Mouse (Mus musculus) limb, embryonic 10.5 days (tissue): ENCODE results near the gene Armc8. TPM values are rescaled to one million over a fixed set of nuclear protein-coding genes. Genes with fewer than 3 reads are reported as not detected.

ENCODE experiments used
- DNase-seq: peaks from one replicate; pipeline ENCODE4 v3.0.0-alpha.2; 2017; ENCODE audit warnings: low spot score
- H3K27ac ChIP-seq: fragments of 300-500 bp; sonication (generic); 2 replicates; pipeline ENCODE4 v1.5.1; 2016; ENCODE audit warnings: mild to moderate bottlenecking
- H3K27me3 ChIP-seq: fragments of 300-500 bp; sonication (generic); 2 replicates; pipeline ENCODE4 v1.6.1; 2016; ENCODE audit warnings: low read depth, mild to moderate bottlenecking; ENCODE audit not compliant: poor library complexity, severe bottlenecking
- H3K36me3 ChIP-seq: fragments of 300-500 bp; sonication (generic); 2 replicates; pipeline ENCODE4 v1.6.1; 2016; ENCODE audit warnings: mild to moderate bottlenecking, moderate library complexity
- H3K4me1 ChIP-seq: fragments of 300-500 bp; sonication (generic); 2 replicates; pipeline ENCODE4 v1.6.1; 2016
- H3K4me3 ChIP-seq: fragments of 300-500 bp; sonication (generic); 2 replicates; pipeline ENCODE4 v1.5.1; 2016; ENCODE audit warnings: mild to moderate bottlenecking, moderate library complexity
- H3K9me3 ChIP-seq: fragments of 300-500 bp; sonication (generic); replicated peaks from 2 replicates; pipeline ENCODE4 v1.6.1; 2016; ENCODE audit warnings: mild to moderate bottlenecking
- WGBS: fragments of 180-500 bp; shearing (Covaris S2); methylation state at CpG from one replicate; pipeline ENCODE4 v1.1.7; 2016; 5-methylcytosine and 5-hydroxymethylcytosine counted together
- polyA plus RNA-seq: library from polyadenylated mRNA; unstranded; fragments of >200 nt; fragmentation: Nextera tagmentation; extraction: Ambion mirVana; gene quantifications from 2 replicates; pipeline ENCODE4 v1.2.1, GENCODE M21; 2016

Armc8 gene
- polyA plus RNA-seq, 1 experiment from 2014 or later = 21.7 TPM

DNA sequence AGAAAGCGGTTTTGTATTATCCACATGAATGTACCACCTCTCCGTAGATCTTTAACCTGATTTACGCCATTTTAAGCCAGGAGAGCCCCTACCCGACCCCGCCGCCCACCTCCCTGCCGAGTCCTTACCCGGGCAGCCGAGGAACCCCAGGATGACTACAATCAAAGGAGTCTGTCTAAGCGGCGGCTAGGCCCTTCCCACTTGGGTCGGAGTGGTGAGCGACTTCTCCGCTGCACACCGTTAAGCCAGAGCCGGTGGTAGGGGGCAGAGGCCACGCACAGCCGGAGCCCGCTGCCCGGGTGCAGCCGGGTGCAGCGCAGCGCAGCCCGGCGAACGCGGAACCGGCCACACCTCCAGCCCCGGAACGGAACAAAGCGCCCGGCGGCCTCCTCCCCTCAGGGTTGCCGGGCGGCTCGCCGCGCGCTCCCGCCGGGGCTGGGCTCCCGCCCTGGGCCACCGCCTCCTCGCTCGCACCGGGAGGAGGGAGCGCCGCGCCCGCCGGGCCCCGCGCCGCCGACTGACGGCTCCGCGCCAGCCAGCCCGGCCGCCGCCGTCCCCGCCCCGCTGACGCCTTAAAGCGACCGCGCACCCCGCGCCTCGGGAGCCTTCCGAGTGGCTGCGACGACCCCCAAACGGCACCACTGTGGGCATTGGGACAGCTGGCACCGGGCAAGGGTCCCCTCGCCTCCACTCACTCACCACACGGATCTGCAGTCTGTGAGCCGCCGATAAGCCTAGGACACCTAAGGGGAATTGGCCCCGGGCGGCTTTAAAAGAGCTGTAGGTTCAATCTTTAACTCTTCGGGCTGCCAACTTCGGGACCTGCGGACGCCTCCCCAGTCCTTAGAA, 132.3 kb downstream of the Armc8 start:
- H3K9me3 ChIP-seq = no peaks in the 10 kb centered on the region
- peak overlapping the region; percentile 91 for H3K27ac ChIP-seq
- H3K27me3 ChIP-seq = peaks cover 37% of the 10 kb centered on the region
- no peaks in the 10 kb centered on the region for H3K36me3 ChIP-seq
- WGBS = 3% methylated on average over 86 of the region's 86 CpGs
- peaks cover 34% of the 10 kb centered on the region for H3K4me1 ChIP-seq
- DNase-seq = peak; percentile 80
- peak overlapping the region; percentile 83 for H3K4me3 ChIP-seq

DNA sequence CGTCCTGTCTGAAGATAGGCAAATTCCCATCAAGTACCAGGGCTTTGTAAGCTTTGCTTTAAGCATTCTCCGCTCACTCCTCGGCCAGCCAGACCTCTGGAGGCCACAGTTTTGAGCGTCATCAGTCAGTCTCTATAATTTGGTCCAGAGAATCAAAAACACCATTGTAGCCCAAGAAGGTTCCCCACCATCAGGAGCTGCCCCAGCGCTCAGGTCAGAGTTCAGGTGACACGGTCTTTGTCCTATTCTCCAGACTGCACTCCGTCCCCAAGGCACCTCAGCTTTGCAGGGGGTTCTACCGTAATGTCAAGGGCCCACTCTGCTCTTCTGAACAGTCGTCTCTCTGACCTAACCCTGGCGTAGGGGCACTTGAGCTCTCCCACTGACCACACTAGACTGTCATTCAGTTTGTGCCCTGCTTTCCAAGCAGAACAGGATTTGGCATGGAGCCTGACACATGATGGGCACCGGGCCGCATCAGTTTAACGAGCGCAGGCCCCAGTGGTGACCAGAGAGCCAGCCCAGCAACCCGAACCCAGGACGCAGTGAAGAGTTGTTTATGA, 133.0 kb downstream of the Armc8 start:
- DNase-seq = no peak
- H3K27ac ChIP-seq = peak overlapping the region; percentile 91
- no peaks in the 10 kb centered on the region for H3K9me3 ChIP-seq
- peaks cover 34% of the 10 kb centered on the region for H3K4me1 ChIP-seq
- H3K27me3 ChIP-seq = peaks cover 37% of the 10 kb centered on the region
- peak overlapping the region; percentile 83 for H3K4me3 ChIP-seq
- no peaks in the 10 kb centered on the region for H3K36me3 ChIP-seq
- 17% methylated on average over 16 of the region's 16 CpGs for WGBS

DNA sequence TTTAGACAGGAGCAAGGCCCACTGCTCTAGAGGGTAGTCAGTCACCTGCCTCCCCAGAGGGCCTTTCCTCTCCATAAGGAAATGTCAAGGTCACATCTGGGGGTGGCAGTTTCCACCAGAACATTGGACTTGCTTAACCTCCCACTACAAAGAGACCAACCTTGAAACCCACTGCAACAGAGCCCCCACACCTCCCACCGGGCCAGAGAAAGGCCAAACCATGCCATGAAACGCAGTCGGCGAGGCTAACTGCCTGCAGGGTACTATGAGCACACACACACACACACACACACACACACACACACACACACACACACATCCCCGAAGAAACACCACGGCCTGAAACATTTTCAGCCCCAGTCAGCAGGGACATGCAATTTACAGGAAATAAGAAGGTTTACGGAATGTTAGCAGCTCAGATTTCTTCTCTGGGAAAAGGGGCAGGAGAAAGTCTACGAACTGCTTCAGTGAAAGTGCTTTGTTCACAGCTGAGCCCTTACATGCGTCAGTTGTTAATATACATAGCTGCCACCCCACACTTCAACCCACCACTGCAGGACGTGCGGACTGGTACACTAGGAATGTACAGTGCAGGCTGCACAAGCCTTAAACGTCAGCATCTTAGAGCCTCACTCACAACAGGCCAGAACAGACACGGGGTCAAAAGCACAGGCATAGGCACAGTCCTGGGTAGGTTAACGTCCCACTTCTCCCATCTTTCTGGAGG, 133.6 kb downstream of the Armc8 start:
- no peaks in the 10 kb centered on the region for H3K9me3 ChIP-seq
- H3K27me3 ChIP-seq = peaks cover 37% of the 10 kb centered on the region
- no peaks in the 10 kb centered on the region for H3K36me3 ChIP-seq
- H3K27ac ChIP-seq = peak overlapping the region; percentile 91
- 52% methylated on average over 14 of the region's 14 CpGs for WGBS
- H3K4me3 ChIP-seq = peak overlapping the region; percentile 83
- H3K4me1 ChIP-seq = peaks cover 34% of the 10 kb centered on the region
- peak; percentile 51 for DNase-seq

DNA sequence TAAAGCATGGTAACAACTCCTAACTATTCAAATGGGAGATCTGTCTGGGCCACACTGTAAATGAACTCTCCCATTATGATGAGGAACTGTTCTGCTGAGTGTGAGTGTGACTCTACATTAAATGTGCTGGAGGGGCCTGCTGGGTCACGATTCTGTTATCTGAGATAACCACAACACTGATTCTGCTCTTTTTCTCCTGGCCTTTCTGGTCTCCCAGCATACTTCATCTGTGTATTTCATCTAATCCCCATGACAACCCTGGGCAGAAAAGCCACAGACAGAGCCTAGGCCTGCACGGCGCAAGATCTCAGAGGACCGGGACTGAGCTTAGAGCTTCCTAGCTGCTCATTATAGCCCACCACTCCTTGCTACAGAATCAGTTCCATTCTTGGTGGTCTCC, 136.2 kb downstream of the Armc8 start:
- 94% methylated on average over 4 of the region's 4 CpGs for WGBS
- Histone ChIP-seq H3K27me3 (peaks cover 15% of the 10 kb centered on the region), H3K36me3 (no peaks in the 10 kb centered on the region), H3K9me3 (no peaks in the 10 kb centered on the region), H3K27ac (no peak overlapping the region), H3K4me1 (peaks cover 32% of the 10 kb centered on the region), H3K4me3 (no peak overlapping the region)
- no peak for DNase-seq

DNA sequence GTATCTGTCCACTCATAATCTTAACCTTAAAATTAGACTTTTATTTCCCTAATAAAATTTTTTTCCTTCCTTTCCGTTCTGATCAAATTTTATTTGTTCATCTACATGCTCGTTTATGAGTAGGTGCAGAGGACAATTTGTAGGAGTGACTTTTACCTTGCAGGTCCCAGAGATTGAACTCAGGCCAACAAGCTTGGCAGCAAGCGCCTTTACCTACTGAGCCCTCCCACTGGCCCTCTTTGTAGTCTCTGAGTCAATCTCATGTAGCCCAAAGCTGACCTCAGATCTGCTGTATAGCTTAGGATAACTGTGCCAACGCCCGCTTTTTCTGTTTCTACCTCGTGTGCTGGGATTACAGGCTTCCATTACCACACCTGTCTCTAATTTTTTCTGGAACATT, 136.7 kb downstream of the Armc8 start:
- no peak overlapping the region for H3K4me3 ChIP-seq
- no peaks in the 10 kb centered on the region for H3K36me3 ChIP-seq
- H3K27me3 ChIP-seq = peaks cover 10% of the 10 kb centered on the region
- WGBS = 87% methylated on average over 6 of the region's 6 CpGs
- no peaks in the 10 kb centered on the region for H3K9me3 ChIP-seq
- no peak for DNase-seq
- H3K4me1 ChIP-seq = peaks cover 27% of the 10 kb centered on the region
- H3K27ac ChIP-seq = no peak overlapping the region

DNA sequence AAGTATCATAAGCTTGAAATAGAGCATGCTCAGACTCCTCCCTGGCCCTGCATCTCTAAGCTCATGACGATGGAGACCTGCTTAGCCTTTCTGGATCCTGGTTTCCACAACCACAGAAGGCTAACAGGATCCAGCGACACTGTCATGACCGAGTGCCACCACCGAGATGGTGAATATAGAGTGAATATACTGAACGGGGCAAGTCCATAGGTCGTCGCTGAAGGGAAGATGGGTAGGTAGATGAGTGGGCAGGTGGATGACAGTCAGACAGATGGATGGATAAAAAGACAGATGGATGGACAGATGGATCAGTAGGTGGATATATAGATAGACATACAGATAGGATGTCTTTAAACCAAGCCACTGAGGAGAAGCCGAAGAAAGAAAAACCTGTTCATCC, 137.4 kb downstream of the Armc8 start:
- H3K36me3 ChIP-seq = no peaks in the 10 kb centered on the region
- no peak overlapping the region for H3K4me3 ChIP-seq
- no peak overlapping the region for H3K27ac ChIP-seq
- 88% methylated on average over 8 of the region's 8 CpGs for WGBS
- H3K9me3 ChIP-seq = no peaks in the 10 kb centered on the region
- H3K27me3 ChIP-seq = 0 out of 2 replicates have a peak, but pooled peaks cover 5% of the 10 kb centered on the region
- peaks cover 22% of the 10 kb centered on the region for H3K4me1 ChIP-seq
- no peak for DNase-seq

DNA sequence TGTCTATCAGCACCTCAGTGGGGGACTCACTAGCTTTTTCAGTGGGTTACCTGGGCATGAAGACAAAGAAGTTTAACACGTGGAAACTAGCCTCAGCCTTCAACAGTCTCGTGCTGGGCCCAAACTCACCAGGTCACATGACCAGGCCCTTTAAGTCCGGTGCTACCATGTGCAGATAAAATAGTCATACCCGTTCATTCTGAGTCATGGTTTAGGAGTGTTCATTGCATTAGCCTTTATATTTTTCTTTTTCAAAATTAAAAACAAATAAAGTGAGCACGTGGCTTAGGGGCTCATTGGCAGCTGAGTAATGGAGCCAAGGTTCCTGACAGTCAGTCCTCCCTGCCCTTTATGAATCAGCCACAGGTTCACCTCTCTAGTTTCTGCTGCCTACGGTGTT, 137.9 kb downstream of the Armc8 start:
- 86% methylated on average over 6 of the region's 6 CpGs for WGBS
- Histone ChIP-seq H3K4me3 (no peak overlapping the region), H3K9me3 (no peaks in the 10 kb centered on the region), H3K27ac (no peak overlapping the region), H3K36me3 (no peaks in the 10 kb centered on the region), H3K4me1 (peaks cover 19% of the 10 kb centered on the region), H3K27me3 (0 out of 2 replicates have a peak, but pooled peaks cover 5% of the 10 kb centered on the region)
- DNase-seq = no peak

DNA sequence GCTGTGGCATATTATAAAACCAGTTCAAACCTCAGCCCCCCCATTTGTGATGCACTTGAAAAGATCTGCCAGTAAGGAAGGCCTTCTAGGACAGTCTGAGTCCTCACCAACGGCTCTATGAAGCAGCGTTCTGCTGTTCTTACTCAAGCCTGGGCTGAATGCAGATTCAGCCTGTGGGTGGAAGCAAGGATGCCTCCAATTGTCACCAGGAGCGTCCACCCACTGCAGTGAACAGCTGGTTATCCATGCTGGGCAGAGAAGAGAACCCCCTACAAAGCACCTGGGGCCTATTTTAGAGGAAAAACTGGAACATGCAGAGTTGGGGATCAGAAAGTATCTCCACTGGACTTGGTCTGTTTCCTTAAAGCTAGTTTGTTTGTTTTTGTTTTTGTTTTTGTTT, 138.9 kb downstream of the Armc8 start:
- DNase-seq = no peak
- Histone ChIP-seq H3K4me3 (no peak overlapping the region), H3K36me3 (no peaks in the 10 kb centered on the region), H3K4me1 (peaks cover 19% of the 10 kb centered on the region), H3K27ac (no peak overlapping the region), H3K27me3 (no peaks in the 10 kb centered on the region), H3K9me3 (no peaks in the 10 kb centered on the region)
- WGBS = 86% methylated on average over 3 of the region's 3 CpGs

DNA sequence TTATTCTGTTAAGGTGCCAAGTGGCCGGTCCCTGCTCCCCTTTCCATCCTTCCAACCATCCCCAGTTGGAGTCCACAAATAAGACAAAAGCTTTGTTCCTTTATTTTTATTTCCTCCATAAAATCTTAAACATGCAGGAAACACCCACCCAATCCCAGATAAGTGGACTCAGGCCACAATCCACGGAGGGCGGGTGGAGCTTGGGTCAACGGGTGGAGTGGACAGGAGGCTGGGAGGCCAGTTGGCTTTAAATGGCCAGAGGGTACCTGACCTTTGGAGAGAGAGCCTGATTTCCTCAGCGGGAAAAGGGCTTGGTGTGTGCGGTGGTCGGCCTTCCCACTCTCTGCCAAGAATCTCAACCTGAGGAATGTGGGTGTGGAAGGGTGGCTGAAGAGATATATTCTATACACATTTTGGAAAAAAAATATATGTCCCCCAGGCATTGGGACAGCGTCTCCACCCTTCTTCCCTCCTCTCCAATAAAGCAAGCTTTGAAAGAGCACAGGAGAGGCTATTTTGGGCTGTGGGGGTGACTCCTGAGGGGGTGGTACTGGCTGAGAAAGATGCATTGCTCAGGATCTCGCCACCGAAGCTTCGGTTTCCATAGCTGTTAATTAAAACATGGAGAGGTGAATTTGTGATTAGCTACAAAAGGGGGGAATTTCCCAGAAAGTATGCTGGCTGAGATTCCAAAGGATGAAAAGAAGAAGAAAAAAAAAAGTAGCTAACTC, 139.9 kb downstream of the Armc8 start:
- no peaks in the 10 kb centered on the region for H3K27me3 ChIP-seq
- 82% methylated on average over 11 of the region's 11 CpGs for WGBS
- H3K4me3 ChIP-seq = no peak overlapping the region
- no peak overlapping the region for H3K27ac ChIP-seq
- H3K36me3 ChIP-seq = no peaks in the 10 kb centered on the region
- H3K4me1 ChIP-seq = peaks cover 20% of the 10 kb centered on the region
- H3K9me3 ChIP-seq = no peaks in the 10 kb centered on the region
- no peak for DNase-seq

Other genes with a start within 250 kb of the Armc8 start
- gene Esyt3, start 210.3 kb downstream of the Armc8 start, polyA plus RNA-seq = 0.33 and 0.36 TPM in 2 replicates
- 8.8 and 11.9 TPM in 2 replicates for gene Mras, start 131.5 kb downstream of the Armc8 start, polyA plus RNA-seq
- gene Nme9, start 117.4 kb downstream of the Armc8 start, polyA plus RNA-seq = not detected in 2 replicates
- 42.7 and 43.3 TPM in 2 replicates for gene Dbr1, start 6.9 kb upstream of the Armc8 start, polyA plus RNA-seq
- not detected in 2 replicates for gene A4gnt, start 43.6 kb upstream of the Armc8 start, polyA plus RNA-seq
- 29.9 and 30.1 TPM in 2 replicates for gene Dzip1l, start 60.6 kb upstream of the Armc8 start, polyA plus RNA-seq
- gene Cldn18, start 148.4 kb upstream of the Armc8 start, polyA plus RNA-seq = not detected in 2 replicates